Mouse (Mus musculus): ENCODE data around the gene Gm3336. TPM values are rescaled to one million over a fixed set of nuclear protein-coding genes. Genes with fewer than 3 reads are reported as not detected.

Gene Gm3336
- polyA plus RNA-seq, 1 experiment from 2014 or later: not detected

GRCm38 (mm10) chr8:70678679-70679078, 39.7 kb upstream of the Gm3336 start:
- Histone ChIP-seq H3K27ac (ENCODE audit: low read length) (no peak overlapping the region), H3K4me2 (ENCODE audit: low read depth, low read length) (no peak overlapping the region), H3K27me3 (ENCODE audit: control insufficient read depth, insufficient read depth, low read length) (no peaks in the 10 kb centered on the region), H3K9me3 (replicated peaks; ENCODE audit: control insufficient read depth, low read length) (no peaks in the 10 kb centered on the region), H3K4me1 (ENCODE audit: control insufficient read depth, insufficient read depth, low read length) (peaks cover 21% of the 10 kb centered on the region), H3K36me3 (ENCODE audit: control insufficient read depth, insufficient read depth) (peaks cover 13% of the 10 kb centered on the region), H3K4me3 (ENCODE audit: low read length) (no peak overlapping the region), H3K9ac (ENCODE audit: low read length) (no peak overlapping the region)
- no peak for ATAC-seq (replicated peaks; ENCODE audit: extremely low read depth, insufficient read depth, low FRiP score)

- no peaks in the 10 kb centered on the region for H3K9me3 ChIP-seq (replicated peaks; ENCODE audit: control insufficient read depth, low read length)
- no peak for ATAC-seq (replicated peaks; ENCODE audit: extremely low read depth, insufficient read depth, low FRiP score)
- H3K4me3 ChIP-seq (ENCODE audit: low read length): no peak overlapping the region
- H3K27me3 ChIP-seq (ENCODE audit: control insufficient read depth, insufficient read depth, low read length): no peaks in the 10 kb centered on the region
- no peak overlapping the region for H3K4me2 ChIP-seq (ENCODE audit: low read depth, low read length)
- peaks cover 15% of the 10 kb centered on the region for H3K4me1 ChIP-seq (ENCODE audit: control insufficient read depth, insufficient read depth, low read length)
- H3K27ac ChIP-seq (ENCODE audit: low read length): no peak overlapping the region
- whole genome bisulfite sequencing: 90% methylated on average over 4 of the region's 4 CpGs
- H3K9ac ChIP-seq (ENCODE audit: low read length): peak overlapping the region; percentile 12; the same call in 1 of the 2 replicates
- peaks cover 13% of the 10 kb centered on the region for H3K36me3 ChIP-seq (ENCODE audit: control insufficient read depth, insufficient read depth)
Observed at GRCm38 (mm10) chr8:70679404-70679803, 38.9 kb upstream of the Gm3336 start.

GRCm38 (mm10) chr8:70680039-70680438, 38.3 kb upstream of the Gm3336 start:
- no peak for ATAC-seq (replicated peaks; ENCODE audit: extremely low read depth, insufficient read depth, low FRiP score)
- H3K27me3 ChIP-seq (ENCODE audit: control insufficient read depth, insufficient read depth, low read length): no peaks in the 10 kb centered on the region
- H3K4me1 ChIP-seq (ENCODE audit: control insufficient read depth, insufficient read depth, low read length): peaks cover 10% of the 10 kb centered on the region
- H3K9ac ChIP-seq (ENCODE audit: low read length): no peak overlapping the region
- H3K4me3 ChIP-seq (ENCODE audit: low read length): no peak overlapping the region
- H3K36me3 ChIP-seq (ENCODE audit: control insufficient read depth, insufficient read depth): peaks cover 13% of the 10 kb centered on the region
- no peak overlapping the region for H3K27ac ChIP-seq (ENCODE audit: low read length)
- H3K9me3 ChIP-seq (replicated peaks; ENCODE audit: control insufficient read depth, low read length): no peaks in the 10 kb centered on the region
- no peak overlapping the region for H3K4me2 ChIP-seq (ENCODE audit: low read depth, low read length)
- 75% methylated on average over 3 of the region's 3 CpGs for WGBS

GRCm38 (mm10) chr8:70681410-70681809, 36.9 kb upstream of the Gm3336 start:
- peaks cover 13% of the 10 kb centered on the region for H3K36me3 ChIP-seq (ENCODE audit: control insufficient read depth, insufficient read depth)
- no peak for ATAC-seq (replicated peaks; ENCODE audit: extremely low read depth, insufficient read depth, low FRiP score)
- no peaks in the 10 kb centered on the region for H3K27me3 ChIP-seq (ENCODE audit: control insufficient read depth, insufficient read depth, low read length)
- no peak overlapping the region for H3K4me3 ChIP-seq (ENCODE audit: low read length)
- peak overlapping the region; percentile 92 for H3K27ac ChIP-seq (ENCODE audit: low read length)
- 73% methylated on average over 3 of the region's 3 CpGs for WGBS
- H3K4me2 ChIP-seq (ENCODE audit: low read depth, low read length): no peak overlapping the region
- no peak overlapping the region; the same call in 1 of the 2 replicates for H3K9ac ChIP-seq (ENCODE audit: low read length)
- H3K4me1 ChIP-seq (ENCODE audit: control insufficient read depth, insufficient read depth, low read length): peaks cover 10% of the 10 kb centered on the region
- no peaks in the 10 kb centered on the region for H3K9me3 ChIP-seq (replicated peaks; ENCODE audit: control insufficient read depth, low read length)

GRCm38 (mm10) chr8:70682193-70682592, 36.1 kb upstream of the Gm3336 start:
- WGBS: 9% methylated on average over 19 of the region's 19 CpGs
- Histone ChIP-seq H3K4me2 (ENCODE audit: low read depth, low read length) (peak overlapping the region; percentile 44), H3K4me1 (ENCODE audit: control insufficient read depth, insufficient read depth, low read length) (peaks cover 10% of the 10 kb centered on the region), H3K9ac (ENCODE audit: low read length) (peak overlapping the region; percentile 57), H3K27me3 (ENCODE audit: control insufficient read depth, insufficient read depth, low read length) (no peaks in the 10 kb centered on the region), H3K4me3 (ENCODE audit: low read length) (peak overlapping the region; percentile 8; the same call in 1 of the 2 replicates), H3K9me3 (replicated peaks; ENCODE audit: control insufficient read depth, low read length) (no peaks in the 10 kb centered on the region), H3K27ac (ENCODE audit: low read length) (peak overlapping the region; percentile 92), H3K36me3 (ENCODE audit: control insufficient read depth, insufficient read depth) (peaks cover 13% of the 10 kb centered on the region)
- peak; percentile 90 for ATAC-seq (replicated peaks; ENCODE audit: extremely low read depth, insufficient read depth, low FRiP score)

- H3K27me3 ChIP-seq (ENCODE audit: control insufficient read depth, insufficient read depth, low read length): no peaks in the 10 kb centered on the region
- H3K36me3 ChIP-seq (ENCODE audit: control insufficient read depth, insufficient read depth): peaks cover 13% of the 10 kb centered on the region
- WGBS: 74% methylated on average over 3 of the region's 3 CpGs
- peak overlapping the region; percentile 8; the same call in 1 of the 2 replicates for H3K4me3 ChIP-seq (ENCODE audit: low read length)
- peak overlapping the region; percentile 57 for H3K9ac ChIP-seq (ENCODE audit: low read length)
- H3K4me2 ChIP-seq (ENCODE audit: low read depth, low read length): peak overlapping the region; percentile 44
- no peaks in the 10 kb centered on the region for H3K9me3 ChIP-seq (replicated peaks; ENCODE audit: control insufficient read depth, low read length)
- ATAC-seq (replicated peaks; ENCODE audit: extremely low read depth, insufficient read depth, low FRiP score): 0 out of 2 replicates have a peak, but pooled peaks have one; percentile 5
- peaks cover 14% of the 10 kb centered on the region for H3K4me1 ChIP-seq (ENCODE audit: control insufficient read depth, insufficient read depth, low read length)
- peak overlapping the region; percentile 92 for H3K27ac ChIP-seq (ENCODE audit: low read length)
Observed at GRCm38 (mm10) chr8:70682692-70683091, 35.7 kb upstream of the Gm3336 start.

- H3K4me3 ChIP-seq (ENCODE audit: low read length): no peak overlapping the region
- 45% methylated on average over 7 of the region's 7 CpGs for WGBS
- H3K36me3 ChIP-seq (ENCODE audit: control insufficient read depth, insufficient read depth): no peaks in the 10 kb centered on the region; the same call in 1 of the 2 replicates
- H3K4me1 ChIP-seq (ENCODE audit: control insufficient read depth, insufficient read depth, low read length): peaks cover 17% of the 10 kb centered on the region
- H3K27ac ChIP-seq (ENCODE audit: low read length): no peak overlapping the region
- no peaks in the 10 kb centered on the region for H3K27me3 ChIP-seq (ENCODE audit: control insufficient read depth, insufficient read depth, low read length)
- ATAC-seq (replicated peaks; ENCODE audit: extremely low read depth, insufficient read depth, low FRiP score): no peak
- H3K4me2 ChIP-seq (ENCODE audit: low read depth, low read length): no peak overlapping the region
- no peak overlapping the region for H3K9ac ChIP-seq (ENCODE audit: low read length)
- H3K9me3 ChIP-seq (replicated peaks; ENCODE audit: control insufficient read depth, low read length): no peaks in the 10 kb centered on the region
Observed at GRCm38 (mm10) chr8:70684291-70684690, 34.1 kb upstream of the Gm3336 start.

- 61% methylated on average over 8 of the region's 8 CpGs for WGBS
- peak overlapping the region; percentile 15; the same call in 1 of the 2 replicates for H3K9ac ChIP-seq (ENCODE audit: low read length)
- 0 out of 2 replicates have a peak overlapping the region, but pooled peaks have one; percentile 37 for H3K27ac ChIP-seq (ENCODE audit: low read length)
Observed at GRCm38 (mm10) chr8:70687576-70687975, 30.8 kb upstream of the Gm3336 start.

GRCm38 (mm10) chr8:70688136-70688535, 30.2 kb upstream of the Gm3336 start:
- 84% methylated on average over 3 of the region's 3 CpGs for WGBS
- ATAC-seq (replicated peaks; ENCODE audit: extremely low read depth, insufficient read depth, low FRiP score): no peak
- Histone ChIP-seq H3K4me1 (ENCODE audit: control insufficient read depth, insufficient read depth, low read length) (peaks cover 21% of the 10 kb centered on the region), H3K27me3 (ENCODE audit: control insufficient read depth, insufficient read depth, low read length) (no peaks in the 10 kb centered on the region), H3K4me3 (ENCODE audit: low read length) (no peak overlapping the region), H3K4me2 (ENCODE audit: low read depth, low read length) (no peak overlapping the region), H3K9ac (ENCODE audit: low read length) (no peak overlapping the region), H3K36me3 (ENCODE audit: control insufficient read depth, insufficient read depth) (no peaks in the 10 kb centered on the region), H3K27ac (ENCODE audit: low read length) (no peak overlapping the region), H3K9me3 (replicated peaks; ENCODE audit: control insufficient read depth, low read length) (no peaks in the 10 kb centered on the region)

More at GRCm38 (mm10) chr8:70687576-70687975, 30.8 kb upstream of the Gm3336 start:
- Histone ChIP-seq H3K4me3 (ENCODE audit: low read length) (no peak overlapping the region), H3K27me3 (ENCODE audit: control insufficient read depth, insufficient read depth, low read length) (no peaks in the 10 kb centered on the region), H3K36me3 (ENCODE audit: control insufficient read depth, insufficient read depth) (no peaks in the 10 kb centered on the region), H3K4me2 (ENCODE audit: low read depth, low read length) (no peak overlapping the region), H3K9me3 (replicated peaks; ENCODE audit: control insufficient read depth, low read length) (no peaks in the 10 kb centered on the region), H3K4me1 (ENCODE audit: control insufficient read depth, insufficient read depth, low read length) (peaks cover 22% of the 10 kb centered on the region)
- no peak; the same call in 1 of the 2 replicates for ATAC-seq (replicated peaks; ENCODE audit: extremely low read depth, insufficient read depth, low FRiP score)
